Mouse (Mus musculus) G1E-ER4 (cell line): ENCODE results near the gene Pxk. TPM values are rescaled to one million over a fixed set of nuclear protein-coding genes. Genes with fewer than 3 reads are reported as not detected.

Source experiments
- GATA1 ChIP-seq: IDR thresholded peaks from one replicate; pipeline ENCODE4 v1.8.0; 2012; ENCODE audit warnings: low read length, inconsistent platforms
- polyA plus RNA-seq: library from polyadenylated mRNA; stranded (reverse); fragments of >175 nt; gene quantifications from 2 replicates; pipeline ENCODE4 v1.2.3, GENCODE M21; 2012

Gene Pxk
- polyA plus RNA-seq, 1 experiment: 3.4 TPM

DNA sequence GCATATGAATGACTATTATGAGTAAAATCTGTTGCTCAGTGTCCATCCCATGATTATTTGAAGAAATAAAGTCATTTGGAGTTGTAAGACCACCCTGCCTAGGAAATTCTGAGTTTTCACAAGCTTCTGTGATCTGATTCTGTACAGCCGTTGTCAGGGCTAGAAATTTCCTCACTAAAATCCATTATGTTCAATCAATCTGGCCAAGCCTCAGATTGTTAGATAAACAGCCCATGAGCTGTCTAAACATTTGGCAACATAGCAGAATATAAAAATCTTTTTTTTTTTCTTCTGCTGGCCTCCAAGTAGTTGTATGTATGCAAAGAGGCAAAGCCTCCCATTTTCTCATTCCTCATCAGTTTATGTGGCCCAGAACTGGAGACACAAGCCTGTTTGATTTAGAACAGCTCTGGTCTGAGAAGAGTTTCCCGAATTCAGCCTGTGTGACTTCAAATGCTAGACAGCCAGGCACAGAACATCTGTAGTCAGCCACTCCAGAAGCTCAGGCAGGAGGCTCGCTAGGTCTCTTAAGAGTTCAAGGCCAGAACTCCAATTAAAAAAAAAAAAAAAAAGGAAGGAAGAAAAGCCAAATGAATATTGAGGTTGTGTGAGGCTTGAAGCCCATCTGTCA lies 3.0 kb upstream of the Pxk start:
- no peak for TF ChIP-seq GATA1

DNA sequence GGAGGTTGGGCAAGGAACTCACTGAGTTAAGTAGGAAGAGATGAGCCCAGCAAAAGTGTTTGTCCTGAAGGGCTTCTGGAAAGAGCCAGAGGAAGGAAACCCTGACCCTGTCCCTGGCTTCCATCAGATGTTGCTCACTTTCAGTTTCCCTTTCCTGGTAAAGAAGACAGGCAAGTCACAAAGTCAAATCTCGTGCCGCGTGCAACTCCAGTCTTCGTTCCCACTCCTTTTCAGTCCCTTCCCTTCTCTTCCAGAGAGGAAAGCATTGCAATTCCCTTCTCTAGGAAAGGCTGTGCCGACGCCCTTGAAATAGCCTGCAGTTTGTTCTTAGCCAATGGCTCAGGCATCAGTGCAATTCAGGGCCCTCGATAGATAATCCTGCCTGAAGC lies 2.5 kb upstream of the Pxk start:
- no peak for TF ChIP-seq GATA1

DNA sequence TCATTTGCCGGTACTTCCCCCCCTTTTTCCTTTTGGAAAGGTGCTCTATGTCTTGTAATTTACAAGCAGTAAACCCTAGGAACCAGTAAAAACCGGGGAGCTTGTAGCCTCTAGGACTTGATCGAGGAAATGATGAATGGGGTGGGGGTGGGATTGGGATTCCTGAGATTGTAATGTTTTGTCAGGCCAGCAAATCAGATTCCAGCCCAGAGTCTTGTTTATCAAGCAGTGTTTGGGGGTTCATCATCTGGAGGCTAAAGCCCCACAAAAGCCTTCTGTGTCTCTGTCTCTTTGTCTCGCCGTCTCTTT lies 630 bp downstream of the Pxk start:
- no peak for TF ChIP-seq GATA1

DNA sequence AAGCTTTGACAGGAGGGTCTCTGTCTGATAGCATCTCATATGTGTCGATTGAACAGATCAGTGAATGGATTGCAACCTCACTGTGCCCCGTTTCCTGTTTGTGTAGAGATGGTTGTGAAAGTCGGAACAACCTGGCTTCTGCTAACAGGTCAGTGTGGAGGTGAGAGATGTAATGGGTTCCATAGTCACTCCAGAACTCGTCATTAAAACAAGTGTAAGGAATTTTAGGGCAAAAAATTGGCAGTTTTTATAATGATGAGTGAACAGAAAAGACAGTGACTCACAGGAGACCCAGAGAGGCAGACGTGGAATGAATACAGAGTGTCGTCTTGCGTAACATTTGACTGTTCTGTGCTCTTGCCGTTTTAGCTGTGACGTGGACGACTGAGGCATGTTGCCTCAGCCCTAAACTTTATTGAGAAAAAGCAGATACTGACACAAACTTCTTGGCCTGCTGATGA lies 1.6 kb downstream of the Pxk start:
- TF ChIP-seq GATA1: no peak

DNA sequence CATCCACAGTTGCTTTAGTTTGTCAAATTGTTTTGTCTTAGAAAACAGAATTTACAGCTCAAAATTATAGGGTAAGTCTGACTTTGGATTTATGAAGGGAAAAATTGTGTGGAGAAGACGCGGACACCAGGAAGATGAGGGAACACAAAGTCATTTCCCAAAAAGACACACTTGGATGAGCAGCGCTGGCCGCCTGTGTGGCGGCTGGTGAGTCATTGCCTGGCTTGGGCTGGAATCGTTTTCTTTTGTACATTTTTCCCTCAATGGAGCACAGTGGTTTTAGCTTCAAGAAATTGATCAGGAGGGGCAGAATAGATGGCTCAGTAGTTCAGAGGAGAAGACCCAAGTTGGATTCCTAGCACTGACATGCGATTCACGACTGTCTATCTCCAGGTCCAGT lies 3.9 kb downstream of the Pxk start:
- no peak for TF ChIP-seq GATA1

DNA sequence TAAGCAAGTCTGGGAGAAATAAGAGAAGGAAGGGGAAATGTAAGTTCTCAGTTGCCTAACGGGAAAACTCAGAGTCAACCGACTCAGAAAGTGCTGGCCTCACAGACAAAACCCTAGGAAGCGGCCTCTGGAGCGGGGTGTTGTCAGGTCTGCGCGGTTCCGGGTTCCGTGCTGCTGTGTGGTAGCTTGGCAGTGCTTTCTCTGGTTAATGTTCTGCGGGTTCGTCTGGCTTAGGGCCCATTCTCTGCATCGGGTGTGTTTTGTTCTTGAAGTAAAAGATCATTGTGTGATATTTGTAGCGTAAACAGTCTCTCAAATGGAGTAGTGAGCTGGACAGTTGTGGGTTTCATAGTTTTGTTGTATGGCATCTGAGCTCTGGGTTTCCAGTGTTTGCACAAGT lies 4.7 kb downstream of the Pxk start:
- no peak for TF ChIP-seq GATA1

DNA sequence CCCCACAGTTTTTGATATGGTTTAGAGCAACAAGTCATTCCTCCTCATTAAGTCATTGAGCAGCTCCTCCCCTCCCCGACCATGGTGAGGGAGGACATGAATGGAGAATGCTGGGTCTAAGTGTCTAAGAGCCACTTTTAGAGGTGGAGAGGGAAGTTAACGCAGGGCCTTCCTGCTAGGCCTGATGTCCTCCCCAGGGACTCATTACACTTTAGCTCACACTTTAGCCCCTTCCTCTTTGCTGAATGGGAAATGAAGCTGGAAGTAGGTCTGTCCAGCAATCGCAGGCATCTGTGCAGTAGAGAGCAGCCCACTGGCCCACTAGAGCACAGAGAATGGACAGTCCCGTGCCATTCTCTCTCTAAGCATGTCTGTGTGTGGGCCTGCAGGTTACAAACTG lies 10.0 kb downstream of the Pxk start:
- TF ChIP-seq GATA1: no peak

DNA sequence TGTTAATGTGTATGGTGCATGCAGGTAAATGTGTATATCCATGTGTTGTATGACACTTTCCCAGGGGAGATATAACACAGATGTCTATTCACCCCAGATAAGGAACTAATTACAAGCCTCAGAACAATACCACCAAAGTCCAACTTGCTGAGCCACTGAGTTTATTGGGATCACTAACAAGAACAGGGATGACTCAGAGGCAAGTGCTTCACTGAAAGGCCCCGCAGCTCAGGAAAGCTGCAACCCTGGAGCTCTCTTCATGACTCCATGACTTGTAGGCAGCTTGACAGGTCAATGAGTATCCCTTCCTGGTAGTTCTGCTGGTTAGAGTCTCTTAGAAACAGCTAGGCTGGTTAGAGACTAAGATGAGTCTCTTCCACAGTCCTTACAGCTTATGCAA lies 11.0 kb downstream of the Pxk start:
- no peak for TF ChIP-seq GATA1

DNA sequence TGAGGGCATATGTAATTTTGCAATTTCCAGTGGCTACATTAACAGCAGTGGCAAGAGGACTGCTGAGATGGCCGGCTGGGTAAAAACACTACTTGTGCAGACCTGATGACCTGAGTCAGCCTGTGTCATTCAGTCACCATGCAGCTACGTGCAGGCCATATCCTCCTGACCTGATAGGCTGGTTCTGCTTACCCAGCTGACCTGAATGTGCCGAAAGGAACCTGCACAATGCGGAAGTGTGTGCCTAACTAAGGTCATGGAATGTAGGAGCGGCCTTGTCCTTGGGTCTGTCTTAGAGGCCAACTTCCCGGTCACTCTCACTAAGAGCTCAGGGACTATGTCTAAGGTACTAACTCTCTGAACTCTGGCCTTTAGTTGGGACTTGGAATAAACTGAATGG lies 13.5 kb downstream of the Pxk start:
- TF ChIP-seq GATA1: no peak

DNA sequence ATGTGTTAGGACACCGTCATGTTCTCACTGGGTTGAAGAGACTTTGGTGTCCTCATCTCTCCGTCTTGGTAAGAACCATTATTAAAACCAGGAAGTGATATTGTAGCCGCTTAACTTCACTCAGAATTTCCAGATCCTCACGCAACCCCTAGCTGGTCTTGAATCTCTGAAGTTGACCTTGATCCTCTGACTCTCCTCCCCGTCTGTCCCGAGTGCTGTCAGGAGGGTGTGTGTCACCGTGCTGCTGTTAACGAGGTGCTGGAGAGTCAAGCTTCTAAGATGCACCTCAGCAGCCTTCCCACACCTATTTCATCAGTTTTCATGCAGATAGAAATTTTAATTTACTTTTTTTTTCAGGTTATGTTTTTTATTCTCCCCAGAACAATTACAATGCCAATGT lies 14.0 kb downstream of the Pxk start:
- TF ChIP-seq GATA1: no peak

DNA sequence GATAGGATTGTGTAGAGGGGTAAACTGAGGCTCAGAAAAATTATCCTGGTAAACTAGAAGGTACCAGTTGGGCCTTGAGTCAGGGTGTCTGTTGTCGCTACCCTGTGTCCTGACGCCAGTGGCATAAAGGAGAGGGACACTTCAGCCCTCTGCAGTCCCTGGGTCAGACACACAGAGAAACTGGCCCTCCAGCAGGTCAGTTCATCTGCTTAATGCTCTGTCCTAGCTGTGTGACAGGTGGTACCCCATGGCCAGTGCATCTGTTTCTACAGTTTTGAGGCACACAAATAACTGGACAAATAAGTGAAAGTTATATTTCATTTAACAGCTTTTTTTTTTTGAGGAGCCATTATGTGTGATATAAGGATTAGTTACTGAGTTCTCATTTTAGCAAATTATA lies 15.6 kb downstream of the Pxk start:
- TF ChIP-seq GATA1: no peak

DNA sequence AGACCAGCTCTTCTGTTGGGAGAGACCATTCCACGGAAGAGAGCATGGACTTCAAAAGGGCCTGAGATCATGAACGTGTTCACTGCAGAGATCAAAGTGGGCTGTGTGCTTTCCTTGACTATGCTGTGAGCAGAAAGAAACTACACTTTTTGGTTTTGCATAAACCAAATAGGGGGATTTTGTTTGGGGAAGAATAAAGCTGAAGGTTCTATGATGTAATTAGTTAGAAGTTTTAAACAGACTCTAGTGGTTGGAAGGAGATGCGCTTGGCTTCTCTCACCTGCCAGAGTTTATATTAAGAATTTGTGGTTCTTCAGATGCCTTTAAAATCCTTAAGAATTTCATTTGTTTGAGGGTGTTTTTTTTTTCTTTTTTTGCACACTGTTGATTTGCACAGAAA lies 16.3 kb downstream of the Pxk start:
- no peak for TF ChIP-seq GATA1

DNA sequence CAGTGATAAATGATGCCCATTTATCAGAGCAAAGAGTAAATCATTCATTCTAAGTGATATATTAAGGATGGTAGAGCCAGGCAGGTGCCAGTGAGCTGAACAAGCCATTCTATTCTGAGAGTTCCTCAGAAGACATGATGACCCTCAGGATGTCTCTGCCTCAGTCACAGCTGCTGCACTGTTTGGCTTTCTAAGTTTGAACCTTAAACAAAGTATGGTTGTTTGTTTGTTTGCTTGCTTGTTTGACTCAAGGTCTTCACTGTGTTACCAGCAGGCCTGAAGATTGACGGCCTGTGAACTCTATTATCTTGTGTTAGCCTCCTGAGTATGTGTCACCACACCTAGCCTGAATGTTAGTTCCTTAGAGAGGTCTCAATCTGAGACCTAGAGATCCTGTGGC lies 16.7 kb downstream of the Pxk start:
- TF ChIP-seq GATA1: no peak

DNA sequence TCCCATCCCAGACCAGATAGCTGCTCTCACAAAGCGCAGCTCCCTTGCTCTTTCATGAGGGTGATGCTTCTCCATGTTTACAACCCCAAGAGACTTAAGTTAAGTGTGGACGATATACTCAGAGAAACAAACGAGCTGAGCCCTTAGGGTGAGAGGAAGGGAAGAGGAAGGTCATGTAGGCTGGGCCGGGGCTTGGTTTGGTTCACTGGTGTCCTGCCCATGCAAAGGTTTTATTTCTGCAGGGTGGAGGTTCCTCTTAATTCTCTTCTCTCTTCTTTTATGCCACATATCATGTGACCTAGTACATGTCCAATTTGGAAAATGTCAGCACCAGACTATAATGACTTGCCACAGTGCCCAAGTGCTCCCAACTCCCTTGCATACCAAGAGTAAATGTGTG lies 17.8 kb downstream of the Pxk start:
- TF ChIP-seq GATA1: no peak

DNA sequence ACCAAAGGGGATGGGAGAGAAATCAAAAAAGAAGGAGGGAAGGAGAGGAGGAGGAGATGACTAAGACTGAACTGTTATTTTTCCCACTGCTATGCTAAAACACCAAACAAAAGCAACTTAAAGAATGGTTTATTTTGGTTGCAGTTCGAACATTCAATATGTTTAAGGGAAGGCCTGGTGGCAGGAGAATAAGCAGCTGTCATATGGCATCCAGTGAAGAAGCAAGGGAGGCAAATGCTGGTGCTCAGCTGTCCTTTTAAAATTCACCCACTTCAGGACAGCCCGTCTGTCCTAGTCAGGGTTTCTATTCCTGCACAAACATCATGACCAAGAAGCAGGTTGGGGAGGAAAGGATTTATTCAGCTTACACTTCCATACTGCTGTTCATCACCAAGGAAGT lies 19.4 kb downstream of the Pxk start:
- no peak for TF ChIP-seq GATA1

DNA sequence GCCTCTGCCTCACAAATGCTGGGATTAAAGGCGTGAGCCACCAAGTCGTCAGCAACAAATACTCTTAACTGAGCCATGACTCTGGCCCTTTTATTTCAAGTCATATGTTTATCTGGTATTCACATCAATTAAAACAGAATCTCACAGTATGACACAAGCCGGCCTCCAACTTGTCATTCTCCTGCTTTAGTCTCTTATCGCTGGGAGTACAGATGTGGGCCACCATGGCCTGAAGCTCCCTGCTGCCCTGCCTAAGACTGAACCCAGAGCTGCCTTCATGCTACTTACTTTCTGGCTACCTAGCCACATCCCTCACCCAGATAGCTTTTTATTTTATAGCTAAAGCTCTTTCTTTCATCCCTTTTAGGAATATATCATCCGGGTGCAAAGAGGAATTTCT lies 21.4 kb downstream of the Pxk start:
- TF ChIP-seq GATA1: no peak

DNA sequence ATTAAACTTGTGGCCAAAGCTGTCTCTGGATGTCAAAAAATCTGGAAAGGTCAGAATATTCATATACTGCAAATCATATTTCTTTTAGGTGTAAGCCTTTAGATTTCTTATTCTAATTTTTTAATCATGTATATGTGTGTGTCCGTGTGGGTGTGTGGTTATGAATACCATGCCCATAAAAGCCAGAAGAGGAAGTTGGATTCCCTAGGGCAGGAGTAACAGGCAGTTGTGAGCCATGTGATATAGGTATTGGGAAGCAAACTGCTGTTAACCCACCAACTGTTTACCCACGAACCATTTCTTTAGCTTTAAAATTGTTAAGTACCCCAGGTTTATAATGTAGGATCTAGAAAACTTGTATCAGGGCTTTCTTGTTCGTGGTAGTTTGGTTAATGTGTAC lies 21.9 kb downstream of the Pxk start:
- TF ChIP-seq GATA1: no peak

DNA sequence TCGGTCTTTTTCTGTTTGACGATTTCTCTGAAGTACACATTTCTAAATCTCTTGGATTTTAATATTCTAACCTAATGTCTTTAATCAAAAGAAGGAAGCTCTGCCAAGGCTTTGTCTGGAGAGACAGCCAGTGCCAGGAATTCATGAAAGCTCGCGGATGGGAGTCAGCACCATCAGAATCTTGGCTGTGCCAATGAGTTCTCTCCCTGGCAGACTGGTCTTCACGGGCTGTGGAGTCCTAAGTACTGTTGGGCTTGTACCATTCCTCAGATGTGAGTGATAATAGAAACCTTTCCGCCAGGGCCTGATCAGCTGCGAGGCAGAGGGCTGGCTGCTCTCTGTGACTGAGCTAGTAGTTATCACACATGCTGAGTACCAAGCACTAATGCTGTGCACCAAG lies 25.1 kb downstream of the Pxk start:
- no peak for TF ChIP-seq GATA1
